Mouse (Mus musculus): Measurements from ENCODE around the gene Hif1an.

- TF ChIP-seq POLR2A (IDR thresholded peaks at IDR 0.05; ENCODE audit: low read depth, low read length) = no peak
- TF ChIP-seq CTCF (IDR thresholded peaks at IDR 0.05; ENCODE audit: borderline replicate concordance, insufficient read depth, low read length) = no peak
Measured at GRCm38 (mm10) chr19:44554490-44554860, 8.2 kb upstream of the Hif1an start.
